Mouse (Mus musculus): Measurements from ENCODE around the gene Rnaseh2c. TPM values are rescaled to one million over a fixed set of nuclear protein-coding genes. Genes with fewer than 3 reads are reported as not detected.

Rnaseh2c gene
- polyA plus RNA-seq, 1 experiment = 27.3 TPM

GRCm38 (mm10) chr19:5606196-5606595, 4.5 kb downstream of the Rnaseh2c start:
- Histone ChIP-seq H3K4me3 (ENCODE audit: control insufficient read depth, low read depth, low read length) (no peak overlapping the region), H3K4me1 (ENCODE audit: control insufficient read depth, insufficient read depth, low read length) (peaks cover 19% of the 10 kb centered on the region), H3K27me3 (ENCODE audit: control insufficient read depth, insufficient read depth, low read length) (no peaks in the 10 kb centered on the region), H3K27ac (ENCODE audit: control insufficient read depth, insufficient read depth, low read depth, low read length) (no peak overlapping the region), H3K36me3 (ENCODE audit: control insufficient read depth, insufficient read depth, low read length) (peaks cover 6% of the 10 kb centered on the region)
- TF ChIP-seq POLR2A (IDR thresholded peaks at IDR 0.05; ENCODE audit: control insufficient read depth, low read depth, low read length) (no peak), CTCF (IDR thresholded peaks at IDR 0.05; ENCODE audit: control insufficient read depth, insufficient read depth, insufficient replicate concordance, low read depth, low read length) (no peak)

- Histone ChIP-seq H3K27ac (ENCODE audit: control insufficient read depth, insufficient read depth, low read depth, low read length) (no peak overlapping the region), H3K4me3 (ENCODE audit: control insufficient read depth, low read depth, low read length) (no peak overlapping the region), H3K36me3 (ENCODE audit: control insufficient read depth, insufficient read depth, low read length) (peaks cover 6% of the 10 kb centered on the region), H3K4me1 (ENCODE audit: control insufficient read depth, insufficient read depth, low read length) (peaks cover 10% of the 10 kb centered on the region), H3K27me3 (ENCODE audit: control insufficient read depth, insufficient read depth, low read length) (no peaks in the 10 kb centered on the region)
- TF ChIP-seq CTCF (IDR thresholded peaks at IDR 0.05; ENCODE audit: control insufficient read depth, insufficient read depth, insufficient replicate concordance, low read depth, low read length) = no peak
- no peak for TF ChIP-seq POLR2A (IDR thresholded peaks at IDR 0.05; ENCODE audit: control insufficient read depth, low read depth, low read length)
Observed at GRCm38 (mm10) chr19:5607705-5608410, 6.2 kb downstream of the Rnaseh2c start.

DNA sequence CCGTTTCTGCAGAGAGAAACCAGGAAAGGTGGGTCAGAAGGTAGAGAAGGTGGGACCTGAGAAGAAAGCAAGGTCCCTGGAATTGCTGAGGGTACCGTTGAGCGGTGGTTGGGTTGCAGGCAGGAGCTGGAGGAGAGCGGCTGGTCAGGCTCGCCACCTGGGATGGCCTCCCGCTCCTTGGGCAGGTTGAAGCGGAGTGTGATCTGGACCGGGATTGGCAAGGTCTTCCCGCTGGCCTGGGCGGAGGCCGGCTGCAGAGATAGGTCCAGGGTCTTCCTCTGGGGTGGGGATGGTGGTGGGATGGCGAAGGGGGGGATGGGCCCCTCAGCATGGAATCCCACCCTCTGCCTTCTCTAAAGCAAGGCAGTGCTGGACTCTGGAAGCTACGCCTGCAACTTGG, 7.0 kb downstream of the Rnaseh2c start:
- Histone ChIP-seq H3K4me1 (ENCODE audit: control insufficient read depth, insufficient read depth, low read length) (peaks cover 7% of the 10 kb centered on the region), H3K27me3 (ENCODE audit: control insufficient read depth, insufficient read depth, low read length) (no peaks in the 10 kb centered on the region), H3K27ac (ENCODE audit: control insufficient read depth, insufficient read depth, low read depth, low read length) (no peak overlapping the region), H3K4me3 (ENCODE audit: control insufficient read depth, low read depth, low read length) (peak overlapping the region; percentile 99), H3K36me3 (ENCODE audit: control insufficient read depth, insufficient read depth, low read length) (peaks cover 6% of the 10 kb centered on the region)
- TF ChIP-seq POLR2A (IDR thresholded peaks at IDR 0.05; ENCODE audit: control insufficient read depth, low read depth, low read length) (no peak), CTCF (IDR thresholded peaks at IDR 0.05; ENCODE audit: control insufficient read depth, insufficient read depth, insufficient replicate concordance, low read depth, low read length) (no peak)

- H3K27me3 ChIP-seq (ENCODE audit: control insufficient read depth, insufficient read depth, low read length) = no peaks in the 10 kb centered on the region
- H3K27ac ChIP-seq (ENCODE audit: control insufficient read depth, insufficient read depth, low read depth, low read length) = peak overlapping the region; percentile 99
- peaks cover 7% of the 10 kb centered on the region for H3K4me1 ChIP-seq (ENCODE audit: control insufficient read depth, insufficient read depth, low read length)
- H3K36me3 ChIP-seq (ENCODE audit: control insufficient read depth, insufficient read depth, low read length) = peaks cover 6% of the 10 kb centered on the region
- H3K4me3 ChIP-seq (ENCODE audit: control insufficient read depth, low read depth, low read length) = peak overlapping the region; percentile 99
- TF ChIP-seq POLR2A (IDR thresholded peaks at IDR 0.05; ENCODE audit: control insufficient read depth, low read depth, low read length) = no peak
Observed at GRCm38 (mm10) chr19:5609171-5609546, 7.5 kb downstream of the Rnaseh2c start.

DNA sequence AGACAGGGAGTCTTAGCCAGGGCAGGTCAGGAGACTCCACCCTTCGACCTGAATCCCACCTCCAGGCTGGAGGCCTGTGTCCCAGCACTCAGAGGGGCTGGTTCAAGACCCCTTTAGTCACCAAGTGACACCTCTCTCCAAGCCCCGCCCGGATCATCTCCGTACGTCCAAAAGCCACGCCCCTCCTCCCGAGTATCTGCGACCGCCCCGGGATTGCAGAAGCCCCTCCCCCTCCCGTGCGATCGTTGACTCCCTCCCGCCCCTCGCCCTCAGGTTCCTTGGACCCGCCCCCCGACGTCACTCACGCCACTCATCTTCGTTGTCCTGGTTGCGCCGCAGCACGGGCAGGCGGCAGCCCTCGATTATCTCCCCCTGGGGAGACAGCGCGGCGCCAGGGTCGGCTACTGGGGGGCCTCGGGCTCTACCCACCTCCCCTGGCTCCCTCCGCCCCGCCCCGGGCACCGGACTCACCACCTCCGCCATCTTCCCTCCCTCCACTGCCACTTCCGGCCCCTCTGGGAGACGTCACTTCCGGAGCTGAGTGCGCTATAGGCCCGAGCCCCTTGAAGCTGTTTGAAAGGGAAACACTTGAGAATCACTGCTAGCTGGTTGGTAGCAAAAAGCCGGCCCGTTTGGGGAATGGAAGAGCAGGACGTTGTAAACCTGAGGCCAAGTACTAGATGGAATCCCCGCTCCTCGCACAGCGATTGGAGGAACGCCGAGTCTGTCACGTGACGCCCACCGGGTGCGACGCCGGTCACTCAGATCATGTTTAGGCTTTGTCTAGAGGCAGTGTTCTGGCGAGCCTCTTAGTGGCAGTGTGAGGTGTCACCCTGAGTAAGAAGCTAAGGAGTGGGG, 8.1 kb downstream of the Rnaseh2c start, which contains the start of gene Kat5:
Gene Kat5, minus strand, starts transcription at position 691 of the 858 bp plus-strand sequence.
- peak within 1 kb of the TSS; percentile 99 for H3K4me3 ChIP-seq (ENCODE audit: control insufficient read depth, low read depth, low read length)
- H3K36me3 ChIP-seq (ENCODE audit: control insufficient read depth, insufficient read depth, low read length) = peaks cover 6% of the 10 kb centered on the region
- TF ChIP-seq POLR2A (IDR thresholded peaks at IDR 0.05; ENCODE audit: control insufficient read depth, low read depth, low read length) (peak; percentile 69), CTCF (IDR thresholded peaks at IDR 0.05; ENCODE audit: control insufficient read depth, insufficient read depth, insufficient replicate concordance, low read depth, low read length) (no peak)
- H3K4me1 ChIP-seq (ENCODE audit: control insufficient read depth, insufficient read depth, low read length) = peaks cover 7% of the 10 kb centered on the region
- peak within 1 kb of the TSS; percentile 99 for H3K27ac ChIP-seq (ENCODE audit: control insufficient read depth, insufficient read depth, low read depth, low read length)
- no peaks in the 10 kb centered on the region for H3K27me3 ChIP-seq (ENCODE audit: control insufficient read depth, insufficient read depth, low read length)

DNA sequence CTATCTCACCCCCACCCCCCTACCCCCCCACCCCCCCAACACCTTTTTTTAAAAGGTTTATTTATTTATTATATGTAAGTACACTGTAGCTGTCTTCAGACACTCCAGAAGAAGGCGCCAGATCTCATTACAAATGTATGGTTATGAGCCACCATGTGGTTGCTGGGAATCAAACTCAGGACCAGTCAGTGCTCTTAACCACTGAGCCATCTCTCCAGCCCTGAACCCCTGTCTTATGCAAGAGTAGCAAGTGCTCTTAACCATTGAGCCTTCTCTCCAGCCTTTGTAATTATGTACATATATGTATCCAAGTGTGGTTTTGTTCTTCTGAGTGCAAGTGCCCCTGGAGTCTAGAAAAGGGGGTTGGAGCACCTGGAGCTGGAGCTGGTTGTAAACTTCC, 10.3 kb downstream of the Rnaseh2c start:
- Histone ChIP-seq H3K4me1 (ENCODE audit: control insufficient read depth, insufficient read depth, low read length) (peaks cover 7% of the 10 kb centered on the region), H3K27ac (ENCODE audit: control insufficient read depth, insufficient read depth, low read depth, low read length) (no peak overlapping the region), H3K4me3 (ENCODE audit: control insufficient read depth, low read depth, low read length) (no peak overlapping the region), H3K36me3 (ENCODE audit: control insufficient read depth, insufficient read depth, low read length) (no peaks in the 10 kb centered on the region), H3K27me3 (ENCODE audit: control insufficient read depth, insufficient read depth, low read length) (no peaks in the 10 kb centered on the region)
- TF ChIP-seq POLR2A (IDR thresholded peaks at IDR 0.05; ENCODE audit: control insufficient read depth, low read depth, low read length) (no peak), CTCF (IDR thresholded peaks at IDR 0.05; ENCODE audit: control insufficient read depth, insufficient read depth, insufficient replicate concordance, low read depth, low read length) (no peak)

GRCm38 (mm10) chr19:5612762-5613411, 11.2 kb downstream of the Rnaseh2c start:
- Histone ChIP-seq H3K27ac (ENCODE audit: control insufficient read depth, insufficient read depth, low read depth, low read length) (no peak overlapping the region), H3K27me3 (ENCODE audit: control insufficient read depth, insufficient read depth, low read length) (no peaks in the 10 kb centered on the region), H3K4me1 (ENCODE audit: control insufficient read depth, insufficient read depth, low read length) (peaks cover 7% of the 10 kb centered on the region), H3K36me3 (ENCODE audit: control insufficient read depth, insufficient read depth, low read length) (no peaks in the 10 kb centered on the region), H3K4me3 (ENCODE audit: control insufficient read depth, low read depth, low read length) (no peak overlapping the region)
- TF ChIP-seq CTCF (IDR thresholded peaks at IDR 0.05; ENCODE audit: control insufficient read depth, insufficient read depth, insufficient replicate concordance, low read depth, low read length) (no peak), POLR2A (IDR thresholded peaks at IDR 0.05; ENCODE audit: control insufficient read depth, low read depth, low read length) (no peak)

Data from testis, adult 2 months (tissue).